Mouse (Mus musculus) intestine, embryonic 14.5 days (tissue): ENCODE measurements around the gene Kif3c. TPM values are rescaled to one million over a fixed set of nuclear protein-coding genes. Genes with fewer than 3 reads are reported as not detected.

ENCODE experiments used
- ATAC-seq: fragments of 200-750 bp; cut with Nextera tagmentation; replicated peaks from 2 replicates; pipeline ENCODE4 v1.8.0; 2017; ENCODE audit warnings: low read depth, moderate number of reproducible peaks, moderate TSS enrichment, moderate library complexity; ENCODE audit not compliant: low FRiP score, low TSS enrichment
- DNase-seq: peaks from one replicate; pipeline ENCODE4 v3.0.0-alpha.2; 2018; ENCODE audit warnings: low spot score
- H3K27ac ChIP-seq: fragments of 300-500 bp; sonication (generic); 2 replicates; pipeline ENCODE4 v1.5.1; 2014; ENCODE audit warnings: low read depth, mild to moderate bottlenecking, control low read depth
- H3K27me3 ChIP-seq: fragments of 300-500 bp; sonication (generic); replicated peaks from 2 replicates; pipeline ENCODE4 v1.6.1; 2014; ENCODE audit warnings: low read length, control low read depth; ENCODE audit not compliant: control insufficient read depth, insufficient read depth
- H3K36me3 ChIP-seq: fragments of 300-500 bp; sonication (generic); 2 replicates; pipeline ENCODE4 v1.6.1; 2014; ENCODE audit warnings: low read length, control low read depth; ENCODE audit not compliant: control insufficient read depth, insufficient read depth
- H3K4me1 ChIP-seq: fragments of 300-500 bp; sonication (generic); replicated peaks from 2 replicates; pipeline ENCODE4 v1.6.1; 2014; ENCODE audit warnings: low read length, control low read depth, mixed read lengths; ENCODE audit not compliant: control insufficient read depth, insufficient read depth
- H3K4me2 ChIP-seq: fragments of 300-500 bp; sonication (generic); 2 replicates; pipeline ENCODE4 v1.6.1; 2014; ENCODE audit warnings: low read length
- H3K4me3 ChIP-seq: fragments of 300-500 bp; sonication (generic); 2 replicates; pipeline ENCODE4 v1.5.1; 2014; ENCODE audit warnings: low read depth, low read length, control low read depth, mixed read lengths
- H3K9ac ChIP-seq: fragments of 300-500 bp; sonication (generic); 2 replicates; pipeline ENCODE4 v1.6.1; 2014; ENCODE audit warnings: mild to moderate bottlenecking, low read length
- H3K9me3 ChIP-seq: fragments of 300-500 bp; sonication (generic); 2 replicates; pipeline ENCODE4 v1.6.1; 2016; ENCODE audit warnings: low read length, control low read depth; ENCODE audit not compliant: control insufficient read depth
- WGBS: fragments of 180-500 bp; shearing (Covaris S2); extraction: QIAGEN DNeasy Blood & Tissue Kit; methylation state at CpG from one replicate; pipeline ENCODE4 v1.1.7; 2014; 5-methylcytosine and 5-hydroxymethylcytosine counted together
- polyA plus RNA-seq: library from polyadenylated mRNA; unstranded; fragments of >200 nt; fragmentation: Nextera tagmentation; extraction: Ambion mirVana; gene quantifications from 2 replicates; pipeline ENCODE4 v1.2.1, GENCODE M21; 2014

The Kif3c gene
- 11.5 and 13.0 TPM in 2 replicates for polyA plus RNA-seq

DNA sequence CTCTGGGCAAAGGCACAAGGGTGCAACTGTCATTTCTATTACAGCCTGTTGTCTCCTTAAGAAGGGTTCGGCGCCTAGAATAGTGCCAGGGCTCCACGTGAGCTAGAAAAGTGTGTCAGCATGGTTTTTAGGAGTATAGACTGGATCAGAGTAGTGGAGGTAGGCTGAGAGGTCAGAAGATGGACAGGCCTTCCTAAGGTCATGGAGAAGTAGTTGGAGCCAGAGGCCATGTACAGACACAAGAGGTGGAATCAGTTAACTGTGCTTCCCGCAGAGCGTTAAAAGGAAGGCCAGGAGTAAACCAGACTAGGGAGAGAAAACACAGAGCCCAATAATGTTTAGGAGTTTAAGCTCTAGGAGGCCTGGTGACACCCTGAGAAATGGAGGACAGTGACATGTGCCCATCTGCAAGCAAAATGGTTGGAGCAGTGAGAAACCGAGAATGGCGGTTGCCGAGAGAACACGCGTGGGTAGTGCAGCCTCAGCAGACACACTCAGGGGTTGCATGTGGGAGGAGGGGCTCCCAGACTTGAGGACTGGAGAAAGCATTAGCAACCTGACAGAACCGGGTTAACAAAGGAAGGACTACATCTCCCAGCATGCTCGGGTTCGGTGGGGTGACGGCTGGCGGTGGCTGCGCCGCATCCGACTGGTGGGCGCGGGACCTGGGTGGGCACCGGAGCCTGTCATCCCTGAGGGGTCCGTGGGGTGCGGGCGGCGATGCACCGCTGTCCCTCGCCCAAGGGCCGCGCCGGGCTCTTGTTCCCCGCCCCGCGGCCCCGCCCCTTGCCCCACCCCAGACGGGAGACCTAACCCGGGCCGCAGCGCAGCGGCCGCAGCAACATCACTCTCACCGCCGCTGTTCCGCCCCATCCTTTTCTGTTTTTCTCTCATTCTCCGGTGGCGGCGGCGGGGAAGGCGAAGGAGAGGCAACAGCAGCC lies at the start of gene Kif3c:
Gene Kif3c, plus strand, starts transcription at position 625 of the 941 bp plus-strand sequence.
- Histone ChIP-seq H3K4me3 (peak within 1 kb of the TSS; percentile 62), H3K36me3 (peaks cover 11% of the 10 kb centered on the region; the same call in 1 of the 2 replicates), H3K27me3 (no peaks in the 10 kb centered on the region), H3K9me3 (no peaks in the 10 kb centered on the region), H3K27ac (peak within 1 kb of the TSS; percentile 34; the same call in 1 of the 2 replicates), H3K9ac (peak within 1 kb of the TSS; percentile 60), H3K4me2 (peak within 1 kb of the TSS; percentile 61), H3K4me1 (peaks cover 21% of the 10 kb centered on the region; the same call in 1 of the 2 replicates)
- 8% methylated on average over 46 of the region's 48 CpGs for WGBS
- peak; percentile 88 for DNase-seq
- ATAC-seq, result peak; percentile 80

DNA sequence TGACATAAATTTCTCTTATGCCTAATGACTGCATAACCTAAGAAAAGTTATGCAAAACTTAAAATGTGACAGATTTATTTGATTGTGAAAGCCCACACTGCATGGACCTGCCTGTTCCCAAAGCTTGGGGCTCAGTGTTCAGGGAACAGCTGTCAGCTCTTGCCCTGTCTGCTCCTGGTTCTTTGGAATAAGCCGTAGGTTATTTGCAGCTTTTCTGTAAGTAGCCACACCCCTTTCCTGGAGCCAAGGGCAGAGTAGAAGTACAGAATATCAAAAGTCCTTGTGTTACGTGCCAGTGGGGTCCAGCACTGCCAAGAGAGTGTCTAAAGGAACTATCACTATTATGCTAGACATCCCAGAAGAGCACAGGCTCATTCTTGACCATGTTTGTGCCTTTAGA lies 48.8 kb upstream of the Kif3c start:
- no peaks in the 10 kb centered on the region for H3K9me3 ChIP-seq
- H3K4me2 ChIP-seq, result no peak overlapping the region
- no peaks in the 10 kb centered on the region for H3K27me3 ChIP-seq
- 32% methylated on average over 2 of the region's 2 CpGs for WGBS
- DNase-seq (no peak), ATAC-seq (no peak)
- no peak overlapping the region for H3K27ac ChIP-seq
- H3K9ac ChIP-seq, result no peak overlapping the region
- H3K4me3 ChIP-seq, result no peak overlapping the region
- no peaks in the 10 kb centered on the region for H3K4me1 ChIP-seq
- H3K36me3 ChIP-seq, result no peaks in the 10 kb centered on the region

DNA sequence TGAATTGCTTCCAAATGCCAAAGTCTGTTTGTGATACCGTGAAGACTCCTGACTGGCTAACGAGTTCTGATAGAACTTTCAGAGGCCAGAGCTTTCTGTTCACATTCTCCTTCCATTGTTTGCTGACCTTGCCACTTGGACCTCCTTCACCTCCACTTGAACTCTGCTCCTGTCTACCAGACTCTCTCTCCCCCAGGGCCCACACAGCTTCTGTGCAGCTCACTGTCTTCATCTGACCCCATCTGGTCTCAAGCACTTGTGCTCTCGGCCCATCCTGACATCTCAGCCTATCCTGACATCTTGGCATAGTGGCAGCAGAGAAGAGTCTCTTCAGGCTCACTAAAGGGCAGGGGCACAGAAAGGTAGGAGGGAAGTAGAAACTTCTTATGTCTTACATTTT lies 48.0 kb upstream of the Kif3c start:
- WGBS, result 36% methylated on average over 3 of the region's 3 CpGs
- Histone ChIP-seq H3K9ac (no peak overlapping the region), H3K4me3 (no peak overlapping the region), H3K27me3 (no peaks in the 10 kb centered on the region), H3K36me3 (no peaks in the 10 kb centered on the region), H3K4me1 (no peaks in the 10 kb centered on the region), H3K4me2 (no peak overlapping the region), H3K27ac (no peak overlapping the region), H3K9me3 (no peaks in the 10 kb centered on the region)
- DNase-seq (no peak), ATAC-seq (no peak)

DNA sequence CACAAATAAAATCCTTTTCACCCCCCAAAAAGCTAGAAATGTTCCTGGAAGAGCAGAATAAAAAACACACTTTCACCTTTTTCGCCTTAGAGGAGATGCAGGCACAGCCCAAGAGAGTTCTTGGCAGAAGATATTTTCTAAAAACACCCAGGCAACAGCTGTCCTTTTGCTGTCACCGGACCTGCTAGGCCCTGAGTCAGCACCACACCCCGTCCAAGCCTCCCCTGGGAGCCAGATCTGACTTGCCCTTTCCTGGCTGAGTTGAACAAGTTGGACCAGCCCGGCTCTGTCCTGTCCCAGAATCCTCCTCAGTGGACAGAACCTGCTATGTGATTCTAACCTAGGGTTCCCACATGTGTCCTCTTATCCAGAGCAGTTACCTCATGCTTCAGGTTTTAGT lies 45.6 kb upstream of the Kif3c start:
- ATAC-seq, result no peak
- no peak for DNase-seq
- no peaks in the 10 kb centered on the region for H3K9me3 ChIP-seq
- no peak overlapping the region for H3K9ac ChIP-seq
- H3K36me3 ChIP-seq, result no peaks in the 10 kb centered on the region
- H3K4me3 ChIP-seq, result no peak overlapping the region
- no peaks in the 10 kb centered on the region for H3K27me3 ChIP-seq
- no peak overlapping the region for H3K27ac ChIP-seq
- no peak overlapping the region for H3K4me2 ChIP-seq
- WGBS, result 74% methylated on average over 4 of the region's 4 CpGs
- no peaks in the 10 kb centered on the region for H3K4me1 ChIP-seq

DNA sequence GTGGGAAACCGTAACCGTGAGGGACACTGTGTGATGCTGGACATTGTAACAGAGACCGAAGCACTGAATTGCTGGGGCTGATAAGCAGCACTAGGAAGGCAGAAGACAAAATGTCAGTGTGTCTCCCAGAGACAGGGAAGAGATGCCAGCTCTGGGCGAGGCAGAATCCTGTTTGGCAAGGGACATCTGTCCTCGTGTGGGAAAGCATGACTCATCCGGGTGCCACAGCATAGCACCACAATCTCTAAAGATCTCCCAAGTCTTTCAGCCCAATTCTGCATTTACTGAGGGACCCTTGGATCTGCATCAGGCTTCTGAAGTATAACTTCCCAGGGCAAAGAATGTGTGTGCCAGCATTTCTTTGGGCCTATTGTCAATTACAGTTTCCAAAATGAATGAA lies 41.7 kb upstream of the Kif3c start:
- 73% methylated on average over 6 of the region's 6 CpGs for WGBS
- ATAC-seq (no peak), DNase-seq (no peak)
- H3K4me1 ChIP-seq, result no peaks in the 10 kb centered on the region
- H3K9ac ChIP-seq, result no peak overlapping the region
- H3K9me3 ChIP-seq, result no peaks in the 10 kb centered on the region
- no peak overlapping the region for H3K4me2 ChIP-seq
- H3K4me3 ChIP-seq, result no peak overlapping the region
- no peaks in the 10 kb centered on the region for H3K27me3 ChIP-seq
- no peaks in the 10 kb centered on the region for H3K36me3 ChIP-seq
- no peak overlapping the region for H3K27ac ChIP-seq

DNA sequence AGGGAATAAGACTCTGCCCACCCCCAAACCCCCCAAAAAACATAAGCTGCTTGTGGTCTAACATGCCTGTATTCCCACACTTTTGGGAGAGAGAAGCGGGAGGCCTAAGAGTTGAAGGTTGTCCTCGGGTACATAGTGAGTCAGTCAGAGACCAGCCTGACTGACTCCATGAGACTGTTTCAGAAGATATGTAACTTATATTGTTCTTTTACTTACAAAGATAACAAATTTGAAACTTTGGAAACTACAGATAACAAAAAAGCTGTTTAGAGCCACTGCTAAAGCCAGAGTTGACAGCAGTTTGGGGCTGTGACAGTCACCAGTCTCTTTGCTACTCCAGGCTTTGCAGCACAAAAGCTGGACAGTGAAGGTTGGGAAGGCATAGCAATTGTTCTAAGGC lies 39.7 kb upstream of the Kif3c start:
- Histone ChIP-seq H3K9ac (no peak overlapping the region), H3K4me1 (no peaks in the 10 kb centered on the region), H3K9me3 (no peaks in the 10 kb centered on the region), H3K27ac (no peak overlapping the region), H3K4me3 (no peak overlapping the region), H3K4me2 (no peak overlapping the region), H3K27me3 (no peaks in the 10 kb centered on the region), H3K36me3 (no peaks in the 10 kb centered on the region)
- 82% methylated on average over 2 of the region's 2 CpGs for WGBS
- no peak for ATAC-seq
- no peak for DNase-seq

DNA sequence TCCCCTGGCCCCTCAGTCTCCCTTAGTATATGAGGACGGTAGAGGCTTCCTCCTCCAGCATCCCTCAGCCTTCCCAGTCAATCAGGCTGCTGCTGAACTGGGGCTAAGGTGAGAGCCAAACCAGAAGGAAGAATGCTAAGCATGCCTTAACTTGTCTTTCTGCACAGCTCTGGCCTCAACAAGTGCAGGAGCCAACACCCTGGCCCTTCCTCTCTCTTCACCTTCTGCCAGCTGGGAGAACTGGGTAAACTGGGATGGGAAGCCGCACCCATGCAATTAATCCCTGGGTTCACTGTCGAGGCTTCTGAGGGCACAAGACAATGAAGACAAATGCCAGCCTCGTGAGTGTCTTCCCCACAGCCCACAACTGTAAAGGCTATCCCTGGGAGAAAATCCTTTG lies 35.3 kb upstream of the Kif3c start:
- H3K9ac ChIP-seq, result no peak overlapping the region
- H3K4me3 ChIP-seq, result no peak overlapping the region
- ATAC-seq, result no peak
- H3K27ac ChIP-seq, result no peak overlapping the region
- 76% methylated on average over 4 of the region's 4 CpGs for WGBS
- no peak overlapping the region for H3K4me2 ChIP-seq
- H3K9me3 ChIP-seq, result no peaks in the 10 kb centered on the region
- no peaks in the 10 kb centered on the region for H3K36me3 ChIP-seq
- no peaks in the 10 kb centered on the region for H3K4me1 ChIP-seq
- no peak for DNase-seq
- H3K27me3 ChIP-seq, result no peaks in the 10 kb centered on the region

DNA sequence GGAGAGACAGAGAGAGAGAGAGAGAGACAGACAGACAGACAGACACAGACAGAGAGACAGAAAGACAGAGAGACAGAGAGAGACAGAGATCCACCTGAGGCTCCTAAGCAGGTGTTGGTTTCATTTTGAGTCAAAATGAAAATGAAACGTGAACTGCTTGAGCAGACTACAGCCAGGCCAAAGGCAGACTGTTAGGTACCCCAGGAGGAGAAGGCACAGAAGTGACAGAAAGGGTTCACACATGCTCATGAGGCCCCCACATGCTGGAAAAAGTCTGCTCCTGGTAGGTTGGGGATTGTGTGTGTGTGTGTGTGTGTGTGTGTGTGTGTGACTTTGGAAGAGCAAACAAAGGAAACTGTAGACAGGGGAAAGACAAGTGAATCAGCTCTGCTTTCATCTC lies 26.0 kb upstream of the Kif3c start:
- Histone ChIP-seq H3K27me3 (no peaks in the 10 kb centered on the region), H3K27ac (no peak overlapping the region), H3K4me3 (no peak overlapping the region), H3K9me3 (no peaks in the 10 kb centered on the region), H3K4me1 (no peaks in the 10 kb centered on the region), H3K4me2 (no peak overlapping the region), H3K9ac (no peak overlapping the region), H3K36me3 (no peaks in the 10 kb centered on the region)
- WGBS, result 65% methylated on average over 1 of the region's 1 CpGs
- no peak for ATAC-seq
- no peak for DNase-seq

DNA sequence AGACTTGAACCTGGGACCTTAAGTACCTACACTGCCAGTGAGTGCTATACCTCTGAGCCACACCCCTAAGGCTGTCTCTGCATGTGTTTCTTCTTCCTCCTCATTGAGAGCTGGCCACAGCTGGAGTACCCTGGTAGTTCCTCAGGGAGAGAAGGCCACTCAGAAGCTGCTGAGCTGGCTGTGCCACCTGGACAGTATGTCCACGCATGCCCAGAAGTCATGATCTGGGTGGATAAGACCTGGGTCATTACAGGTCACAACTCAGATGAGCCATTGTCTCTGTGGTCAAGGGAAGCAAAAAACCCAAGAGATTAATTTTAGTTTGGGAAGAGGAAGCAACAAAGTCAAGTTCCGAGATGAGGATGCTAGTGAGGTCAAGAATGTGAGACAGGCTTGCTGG lies 20.8 kb upstream of the Kif3c start:
- Histone ChIP-seq H3K36me3 (no peaks in the 10 kb centered on the region), H3K27ac (no peak overlapping the region), H3K9me3 (no peaks in the 10 kb centered on the region), H3K4me3 (no peak overlapping the region), H3K4me2 (no peak overlapping the region), H3K27me3 (no peaks in the 10 kb centered on the region), H3K9ac (no peak overlapping the region), H3K4me1 (no peaks in the 10 kb centered on the region)
- 88% methylated on average over 2 of the region's 2 CpGs for WGBS
- DNase-seq (no peak), ATAC-seq (no peak)
